Mouse (Mus musculus): Measurements from ENCODE around the gene Mcts2.
"Not testable (repeated sequence)": the region's sequence is repeated elsewhere in the genome, so short reads cannot be mapped to it uniquely, and the experiment has no call there.

DNA sequence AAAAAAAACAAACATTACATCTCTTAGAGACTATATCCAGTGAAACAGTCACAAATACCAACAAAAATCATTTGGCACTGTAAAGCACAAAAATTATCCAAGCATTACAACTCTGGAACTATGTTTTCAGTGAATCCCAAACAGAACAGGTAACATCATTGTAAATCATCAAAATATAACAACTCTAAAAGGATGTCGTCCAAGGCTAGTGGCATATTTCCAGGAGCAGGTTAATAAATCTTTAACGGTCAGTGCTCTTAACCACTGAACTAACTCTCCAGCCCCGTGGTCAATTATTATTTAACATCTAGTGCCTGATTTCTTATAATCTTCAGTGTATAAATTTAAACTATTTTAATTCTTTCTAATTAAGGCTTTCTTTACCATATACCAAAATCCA, 20.6 kb upstream of the Mcts2 start:
- not testable (repeated sequence) for TF ChIP-seq CTCF, POLR2A (IDR thresholded peaks at IDR 0.05; ENCODE audit: extremely low read depth, insufficient read depth, low read length)

Data from cortical plate, adult 2 months (tissue).